Mouse (Mus musculus): ENCODE measurements at regions not wholly inside any gene's neighbourhood (a gene's known extent, or its start where the extent isn't known, plus 50 kb on each side); places are given as distances from the start of the nearest gene placed in this dataset.

DNA sequence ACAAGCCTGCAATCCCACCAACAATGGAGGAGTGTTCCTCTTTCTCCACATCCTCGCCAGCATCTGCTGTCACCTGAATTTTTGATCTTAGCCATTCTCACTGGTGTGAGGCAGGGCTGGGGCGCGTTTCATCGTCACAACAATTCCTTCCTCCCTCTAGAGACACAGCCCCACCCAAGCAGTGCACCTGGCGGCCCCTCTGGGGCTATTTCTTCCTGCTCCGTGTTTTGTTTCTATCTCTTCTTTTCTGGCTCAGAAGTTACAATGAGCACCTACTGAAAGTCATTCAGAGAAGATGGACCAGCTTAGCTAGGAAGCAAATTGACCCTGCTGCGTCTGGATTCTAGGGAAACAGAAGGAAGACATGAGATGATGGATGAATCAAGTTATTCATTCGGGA is 172.5 kb downstream of the Cand1 start:
- H3K4me1 ChIP-seq (replicated peaks; ENCODE audit: control insufficient read depth, insufficient read depth, low read length), result peaks cover 25% of the 10 kb centered on the region
- H3K9me3 ChIP-seq (ENCODE audit: control insufficient read depth, low read length), result no peaks in the 10 kb centered on the region
- H3K9ac ChIP-seq (ENCODE audit: low read depth, low read length), result no peak overlapping the region
- H3K36me3 ChIP-seq (ENCODE audit: control insufficient read depth, insufficient read depth, low read length), result no peaks in the 10 kb centered on the region
- WGBS, result 89% methylated on average over 8 of the region's 8 CpGs
- H3K27me3 ChIP-seq (replicated peaks; ENCODE audit: control insufficient read depth, insufficient read depth, low read length), result no peaks in the 10 kb centered on the region
- no peak overlapping the region for H3K27ac ChIP-seq (ENCODE audit: low read depth, low read length)
- ATAC-seq (replicated peaks; ENCODE audit: low FRiP score), result no peak
- no peak for DNase-seq (ENCODE audit: low spot score)
- H3K4me2 ChIP-seq, result no peak overlapping the region
- no peak overlapping the region for H3K4me3 ChIP-seq (ENCODE audit: low read depth, low read length)

DNA sequence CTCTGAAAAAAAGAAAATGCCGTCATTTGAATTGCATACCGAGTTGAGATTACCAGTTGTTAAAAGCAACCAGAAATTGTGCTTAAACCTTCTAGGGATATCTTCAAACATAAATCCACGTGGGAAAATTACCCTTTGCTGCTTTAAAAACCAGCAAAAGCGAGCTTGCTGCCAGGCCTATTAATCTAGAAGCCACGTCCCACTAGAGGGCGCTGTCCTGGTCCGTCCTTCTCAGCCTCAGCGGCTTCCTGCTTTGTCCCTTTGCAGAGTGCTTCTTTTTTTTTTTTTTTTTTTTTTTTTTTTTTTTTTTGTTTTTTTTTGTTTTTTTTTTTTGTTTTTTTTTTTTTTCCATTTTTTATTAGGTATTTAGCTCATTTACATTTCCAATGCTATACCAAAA is 173.9 kb downstream of the Cand1 start:
- H3K9ac ChIP-seq (ENCODE audit: low read depth, low read length), result no peak overlapping the region
- no peak overlapping the region for H3K27ac ChIP-seq (ENCODE audit: low read depth, low read length)
- peak overlapping the region; percentile 33; the same call in 1 of the 2 replicates for H3K4me2 ChIP-seq
- H3K4me1 ChIP-seq (replicated peaks; ENCODE audit: control insufficient read depth, insufficient read depth, low read length), result peaks cover 28% of the 10 kb centered on the region
- DNase-seq (ENCODE audit: low spot score) (peak; percentile 57), ATAC-seq (replicated peaks; ENCODE audit: low FRiP score) (no peak)
- H3K9me3 ChIP-seq (ENCODE audit: control insufficient read depth, low read length), result no peaks in the 10 kb centered on the region
- no peaks in the 10 kb centered on the region for H3K36me3 ChIP-seq (ENCODE audit: control insufficient read depth, insufficient read depth, low read length)
- no peaks in the 10 kb centered on the region for H3K27me3 ChIP-seq (replicated peaks; ENCODE audit: control insufficient read depth, insufficient read depth, low read length)
- WGBS, result 19% methylated on average over 8 of the region's 8 CpGs
- H3K4me3 ChIP-seq (ENCODE audit: low read depth, low read length), result no peak overlapping the region

DNA sequence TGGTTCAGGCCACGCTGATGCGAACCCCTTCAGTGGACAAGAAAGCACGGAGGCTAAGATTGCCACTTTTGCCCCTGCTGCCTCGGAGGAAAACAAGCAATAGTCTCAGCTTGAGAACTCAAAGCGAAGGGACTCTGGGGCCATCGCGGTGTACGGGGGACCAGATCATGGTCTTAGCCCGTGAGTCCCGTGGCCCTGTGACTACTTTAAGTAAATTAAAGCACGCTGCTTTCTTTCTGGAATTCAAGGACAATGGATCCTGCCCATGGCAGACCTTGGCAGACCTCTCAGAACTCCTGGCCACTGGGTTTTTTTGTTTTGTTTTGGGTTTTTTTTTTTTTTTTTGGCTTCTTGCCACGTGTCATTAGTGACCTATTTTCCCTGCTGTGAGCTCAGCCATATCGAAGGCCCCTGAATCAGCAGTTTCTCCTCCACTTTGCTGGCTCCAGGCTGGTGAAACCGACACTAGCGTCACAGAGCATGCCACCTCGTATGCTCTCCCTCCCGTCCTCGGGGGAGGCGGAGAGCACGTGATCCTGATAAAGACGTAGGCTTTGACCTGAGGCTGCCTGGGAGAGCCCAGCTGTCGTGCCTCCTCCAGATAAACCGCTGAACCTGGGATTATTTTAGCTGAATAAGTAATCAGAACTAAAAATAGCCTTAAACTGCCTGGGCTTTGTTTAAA is 174.6 kb downstream of the Cand1 start:
- 45% methylated on average over 23 of the region's 23 CpGs for WGBS
- peaks cover 28% of the 10 kb centered on the region for H3K4me1 ChIP-seq (replicated peaks; ENCODE audit: control insufficient read depth, insufficient read depth, low read length)
- H3K36me3 ChIP-seq (ENCODE audit: control insufficient read depth, insufficient read depth, low read length), result no peaks in the 10 kb centered on the region
- no peaks in the 10 kb centered on the region for H3K27me3 ChIP-seq (replicated peaks; ENCODE audit: control insufficient read depth, insufficient read depth, low read length)
- ATAC-seq (replicated peaks; ENCODE audit: low FRiP score) (peak; percentile 95), DNase-seq (ENCODE audit: low spot score) (peak; percentile 59)
- no peak overlapping the region for H3K4me3 ChIP-seq (ENCODE audit: low read depth, low read length)
- no peak overlapping the region for H3K9ac ChIP-seq (ENCODE audit: low read depth, low read length)
- no peak overlapping the region; the same call in 1 of the 2 replicates for H3K4me2 ChIP-seq
- H3K9me3 ChIP-seq (ENCODE audit: control insufficient read depth, low read length), result no peaks in the 10 kb centered on the region
- H3K27ac ChIP-seq (ENCODE audit: low read depth, low read length), result no peak overlapping the region

DNA sequence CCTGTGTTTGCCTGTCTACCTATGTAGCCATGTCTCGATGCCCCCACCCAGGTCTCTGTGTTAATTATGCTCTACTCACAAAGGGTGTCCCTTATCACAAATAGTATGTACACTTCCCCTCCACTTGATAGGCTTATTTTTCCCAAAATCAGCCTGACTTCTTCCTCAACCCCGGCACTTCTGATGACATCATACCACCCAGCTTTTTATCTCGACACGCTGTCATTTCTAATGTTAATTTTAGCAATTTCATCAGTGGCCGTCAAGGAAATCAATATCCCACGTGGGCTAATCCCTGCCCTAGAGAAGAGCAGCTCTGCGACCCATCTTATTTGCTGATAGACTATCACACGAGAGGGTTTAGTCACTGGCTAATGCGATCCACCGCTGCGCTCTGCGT is 175.6 kb downstream of the Cand1 start:
- Histone ChIP-seq H3K36me3 (ENCODE audit: control insufficient read depth, insufficient read depth, low read length) (no peaks in the 10 kb centered on the region), H3K27me3 (replicated peaks; ENCODE audit: control insufficient read depth, insufficient read depth, low read length) (no peaks in the 10 kb centered on the region), H3K4me2 (no peak overlapping the region), H3K27ac (ENCODE audit: low read depth, low read length) (no peak overlapping the region), H3K9ac (ENCODE audit: low read depth, low read length) (no peak overlapping the region), H3K4me1 (replicated peaks; ENCODE audit: control insufficient read depth, insufficient read depth, low read length) (peaks cover 28% of the 10 kb centered on the region), H3K4me3 (ENCODE audit: low read depth, low read length) (no peak overlapping the region), H3K9me3 (ENCODE audit: control insufficient read depth, low read length) (no peaks in the 10 kb centered on the region)
- no peak for DNase-seq (ENCODE audit: low spot score)
- WGBS, result 75% methylated on average over 12 of the region's 12 CpGs
- ATAC-seq (replicated peaks; ENCODE audit: low FRiP score), result no peak

DNA sequence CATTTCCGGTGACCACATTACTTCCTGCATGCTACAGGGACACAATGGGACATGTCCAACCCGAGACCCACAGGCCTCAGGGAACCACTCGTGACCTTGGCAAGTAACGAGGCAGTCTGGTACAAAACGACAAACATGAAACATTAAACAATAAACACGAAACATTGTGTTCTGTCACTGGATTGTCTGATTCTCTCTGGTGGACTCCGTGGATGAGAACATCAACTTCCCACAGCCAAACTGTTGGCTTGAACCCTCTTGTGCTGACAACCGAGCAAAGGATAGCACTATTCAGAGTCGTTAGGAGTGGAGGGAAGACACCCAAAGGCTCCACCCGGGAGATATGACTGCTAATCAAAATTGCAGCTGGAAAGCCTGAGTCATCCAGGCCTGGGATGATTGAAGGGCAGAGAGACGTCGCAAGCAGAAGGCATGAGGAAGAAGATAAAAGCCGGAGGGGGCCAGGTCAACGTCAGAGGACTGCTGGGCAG is 176.6 kb downstream of the Cand1 start:
- no peak overlapping the region for H3K9ac ChIP-seq (ENCODE audit: low read depth, low read length)
- peak; percentile 78 for ATAC-seq (replicated peaks; ENCODE audit: low FRiP score)
- no peaks in the 10 kb centered on the region for H3K36me3 ChIP-seq (ENCODE audit: control insufficient read depth, insufficient read depth, low read length)
- H3K27ac ChIP-seq (ENCODE audit: low read depth, low read length), result peak overlapping the region; percentile 28; the same call in 1 of the 2 replicates
- peak; percentile 46 for DNase-seq (ENCODE audit: low spot score)
- no peaks in the 10 kb centered on the region for H3K27me3 ChIP-seq (replicated peaks; ENCODE audit: control insufficient read depth, insufficient read depth, low read length)
- H3K4me2 ChIP-seq, result no peak overlapping the region
- WGBS, result 49% methylated on average over 14 of the region's 14 CpGs
- H3K4me3 ChIP-seq (ENCODE audit: low read depth, low read length), result no peak overlapping the region
- H3K4me1 ChIP-seq (replicated peaks; ENCODE audit: control insufficient read depth, insufficient read depth, low read length), result peaks cover 28% of the 10 kb centered on the region
- no peaks in the 10 kb centered on the region for H3K9me3 ChIP-seq (ENCODE audit: control insufficient read depth, low read length)

DNA sequence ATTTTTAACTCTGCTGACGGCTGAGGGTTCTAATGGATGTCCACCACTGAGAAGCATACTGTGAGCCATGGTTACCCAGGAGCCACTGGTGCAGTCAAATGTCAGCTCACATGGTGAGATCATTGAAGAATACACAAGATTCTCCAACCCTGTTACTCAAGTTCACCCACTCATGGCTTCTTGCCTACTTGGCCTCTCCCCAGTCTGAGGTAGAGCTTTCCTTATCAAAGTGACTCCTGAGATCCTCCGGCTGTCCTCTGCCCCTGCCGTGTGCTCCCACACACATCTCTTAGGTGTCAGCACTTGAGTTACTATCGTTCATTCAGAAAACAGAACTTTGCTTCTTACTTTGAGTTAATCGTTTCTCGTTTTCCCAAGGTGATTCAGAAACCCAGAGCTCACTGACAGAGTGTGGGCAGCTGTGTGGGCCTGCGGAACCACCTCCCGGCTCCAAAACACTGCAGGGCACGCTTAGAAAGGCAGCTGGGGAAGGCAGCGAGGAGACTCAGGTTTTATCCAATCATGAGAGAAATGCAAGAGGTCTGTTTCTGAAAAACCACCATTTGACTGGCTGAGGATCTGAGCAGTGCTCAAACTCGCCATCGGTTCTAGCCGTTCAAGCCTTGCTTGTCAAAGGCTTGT is 177.8 kb downstream of the Cand1 start:
- Histone ChIP-seq H3K36me3 (ENCODE audit: control insufficient read depth, insufficient read depth, low read length) (no peaks in the 10 kb centered on the region), H3K9ac (ENCODE audit: low read depth, low read length) (no peak overlapping the region), H3K9me3 (ENCODE audit: control insufficient read depth, low read length) (no peaks in the 10 kb centered on the region), H3K4me2 (no peak overlapping the region), H3K27ac (ENCODE audit: low read depth, low read length) (no peak overlapping the region), H3K4me3 (ENCODE audit: low read depth, low read length) (no peak overlapping the region), H3K27me3 (replicated peaks; ENCODE audit: control insufficient read depth, insufficient read depth, low read length) (no peaks in the 10 kb centered on the region), H3K4me1 (replicated peaks; ENCODE audit: control insufficient read depth, insufficient read depth, low read length) (peaks cover 28% of the 10 kb centered on the region)
- DNase-seq (ENCODE audit: low spot score), result no peak
- 71% methylated on average over 13 of the region's 13 CpGs for WGBS
- ATAC-seq (replicated peaks; ENCODE audit: low FRiP score), result no peak

DNA sequence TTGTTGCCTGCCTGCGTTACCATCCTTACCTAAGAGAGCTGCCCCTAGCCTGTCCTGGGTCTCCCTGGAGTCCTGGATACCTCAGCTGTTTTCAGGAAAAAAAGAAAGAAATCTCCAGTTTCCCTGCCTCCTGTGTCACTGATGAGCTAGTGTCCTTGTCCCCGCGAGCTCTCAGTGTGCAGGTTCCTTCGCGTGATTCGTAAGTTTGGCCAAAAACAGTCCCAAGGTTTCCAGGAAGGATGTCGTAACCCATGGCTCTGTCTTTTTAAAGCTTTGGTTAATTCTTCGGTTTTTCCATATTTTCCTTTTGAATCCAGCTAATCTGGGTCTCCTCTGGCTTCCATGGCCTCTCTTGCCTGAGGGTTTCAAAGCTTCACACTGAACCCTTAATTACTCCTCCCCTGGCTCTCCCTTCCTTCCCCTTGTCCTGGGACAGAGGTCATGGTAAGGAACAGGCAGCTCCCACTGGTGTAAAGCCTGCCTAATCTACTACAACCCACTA is 178.5 kb downstream of the Cand1 start:
- Histone ChIP-seq H3K27me3 (replicated peaks; ENCODE audit: control insufficient read depth, insufficient read depth, low read length) (no peaks in the 10 kb centered on the region), H3K4me3 (ENCODE audit: low read depth, low read length) (no peak overlapping the region), H3K4me2 (no peak overlapping the region), H3K27ac (ENCODE audit: low read depth, low read length) (no peak overlapping the region), H3K36me3 (ENCODE audit: control insufficient read depth, insufficient read depth, low read length) (no peaks in the 10 kb centered on the region), H3K9me3 (ENCODE audit: control insufficient read depth, low read length) (no peaks in the 10 kb centered on the region), H3K9ac (ENCODE audit: low read depth, low read length) (no peak overlapping the region), H3K4me1 (replicated peaks; ENCODE audit: control insufficient read depth, insufficient read depth, low read length) (peaks cover 28% of the 10 kb centered on the region)
- WGBS, result 85% methylated on average over 8 of the region's 8 CpGs
- ATAC-seq (replicated peaks; ENCODE audit: low FRiP score) (no peak), DNase-seq (ENCODE audit: low spot score) (no peak)

DNA sequence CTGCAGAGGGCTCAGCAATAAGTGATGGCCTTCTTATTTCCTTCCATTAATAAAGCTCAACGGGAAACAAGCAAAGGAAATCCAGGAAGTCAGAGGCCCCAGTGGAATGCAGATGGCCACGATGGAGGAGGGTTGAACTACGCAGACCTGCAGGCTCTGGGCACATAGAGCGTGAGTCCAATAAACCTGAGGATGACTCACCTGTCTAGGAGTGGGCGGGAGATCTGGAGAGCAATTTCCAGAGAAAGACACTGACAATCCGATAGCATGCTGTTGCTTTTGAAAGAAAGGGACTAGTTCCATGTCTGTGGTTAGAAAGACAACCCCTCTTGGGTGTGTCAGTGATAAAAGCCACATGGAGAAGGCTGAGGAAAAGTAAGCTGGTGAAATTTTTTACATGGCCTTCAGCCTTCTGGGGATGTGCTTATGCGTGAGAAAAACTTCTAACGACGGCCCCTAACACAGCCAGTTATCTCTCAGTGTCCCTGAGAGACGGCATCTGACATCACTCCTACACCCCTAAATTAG is 181.3 kb downstream of the Cand1 start:
- no peak for ATAC-seq (replicated peaks; ENCODE audit: low FRiP score)
- Histone ChIP-seq H3K4me1 (replicated peaks; ENCODE audit: control insufficient read depth, insufficient read depth, low read length) (peaks cover 13% of the 10 kb centered on the region), H3K36me3 (ENCODE audit: control insufficient read depth, insufficient read depth, low read length) (no peaks in the 10 kb centered on the region)

More for the DNA sequence above, 181.3 kb downstream of the Cand1 start:
- Histone ChIP-seq H3K9ac (ENCODE audit: low read depth, low read length) (no peak overlapping the region), H3K4me3 (ENCODE audit: low read depth, low read length) (no peak overlapping the region), H3K9me3 (ENCODE audit: control insufficient read depth, low read length) (no peaks in the 10 kb centered on the region), H3K27ac (ENCODE audit: low read depth, low read length) (no peak overlapping the region), H3K4me2 (no peak overlapping the region), H3K27me3 (replicated peaks; ENCODE audit: control insufficient read depth, insufficient read depth, low read length) (no peaks in the 10 kb centered on the region)
- 59% methylated on average over 10 of the region's 10 CpGs for WGBS
- DNase-seq (ENCODE audit: low spot score), result no peak
